Mouse (Mus musculus) thymus, adult 2 months (tissue): ENCODE measurements at regions not wholly inside any gene's neighbourhood (a gene's known extent, or its start where the extent isn't known, plus 50 kb on each side); places are given as distances from the start of the nearest gene placed in this dataset.

Experiments used
- CTCF ChIP-seq: fragments of 200-500 bp; IDR thresholded peaks from 2 replicates; pipeline ENCODE4 v1.5.1; 2012; ENCODE audit warnings: mild to moderate bottlenecking, control low read depth, low read length, moderate library complexity, borderline replicate concordance; ENCODE audit not compliant: control insufficient read depth, poor library complexity, insufficient read depth; ENCODE audit errors: extremely low read depth
- POLR2A ChIP-seq: fragments of 200-500 bp; IDR thresholded peaks from 2 replicates; pipeline ENCODE4 v1.6.1; 2012; ENCODE audit warnings: mild to moderate bottlenecking, low read length, control low read depth, moderate library complexity; ENCODE audit not compliant: control insufficient read depth, poor library complexity, insufficient read depth; ENCODE audit errors: extremely low read depth

DNA sequence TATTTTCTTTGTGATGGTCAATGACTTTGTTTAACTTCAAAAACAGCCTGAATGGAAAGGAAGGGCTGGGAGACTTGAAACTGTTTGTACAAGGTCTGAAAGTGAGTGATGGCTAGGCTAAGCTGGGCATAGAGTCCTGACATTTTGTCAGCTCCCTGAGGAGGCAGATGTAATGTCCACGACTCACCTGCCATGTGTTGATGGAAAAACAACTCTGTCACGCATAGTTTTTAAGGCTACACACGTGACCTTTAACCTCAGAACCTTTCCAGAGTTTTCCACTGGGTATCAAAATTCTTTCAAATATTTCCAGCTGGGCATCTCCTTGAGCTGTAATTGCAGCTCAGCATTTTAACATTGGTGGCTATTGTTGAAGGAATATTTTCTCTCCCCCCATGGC, 190.2 kb upstream of the Lrig1 start:
- TF ChIP-seq POLR2A (no peak), CTCF (no peak)
